Comparison of ENCODE assay signal across 27 mouse cellular contexts in genomic region chr6:118639816-118640215, GRCm38 (mm10).
DNase-seq lines count a peak whose midpoint lies in the region; ATAC-seq and TF ChIP-seq lines count a peak whose summit lies in the region.
"Had no signal": no experiment of that assay in that cellular context is flagged by ENCODE, and none has a peak within 500 bp of the region (broad histone marks: within the 10 kb centered on the region; RNA-seq: fewer than 3 reads in every experiment).

No protein-coding gene starts in this region.

- no peak overlapping the region for H3K4me3 ChIP-seq in lung, postnatal 0 days (ENCODE audit: low read depth, low read length)
- H3K4me3 ChIP-seq: embryonic facial prominence, embryonic 12.5 days; embryonic facial prominence, embryonic 15.5 days; heart, adult 2 months; heart, embryonic 10.5 days; heart, embryonic 13.5 days; hindbrain, embryonic 12.5 days; hindbrain, embryonic 15.5 days had no signal

- TF ChIP-seq EP300 in lung, postnatal 0 days (IDR thresholded peaks at IDR 0.05): no peak

- intact Hi-C loops in left cerebral cortex, postnatal 25 days (cut with DNase I): loop anchor here (10.0 kb wide), 1 partner anchor 535 kb away; the partner anchor contains the start of gene Dcp1b

- H3K27ac ChIP-seq in lung, postnatal 0 days (ENCODE audit: low read length): no peak overlapping the region
- H3K27ac ChIP-seq: embryonic facial prominence, embryonic 12.5 days; embryonic facial prominence, embryonic 15.5 days; heart, adult 2 months; heart, embryonic 10.5 days; heart, embryonic 13.5 days; hindbrain, embryonic 12.5 days; hindbrain, embryonic 15.5 days had no signal

- no peak for TF ChIP-seq CTCF in lung, postnatal 0 days (IDR thresholded peaks at IDR 0.05)

- no peak overlapping the region for H3K4me2 ChIP-seq in lung, postnatal 0 days (replicated peaks; ENCODE audit: low read depth, low read length)
- H3K4me2 ChIP-seq: embryonic facial prominence, embryonic 12.5 days; embryonic facial prominence, embryonic 15.5 days; heart, embryonic 13.5 days; hindbrain, embryonic 12.5 days; hindbrain, embryonic 15.5 days had no signal

- no peaks in the 10 kb centered on the region for H3K4me1 ChIP-seq in lung, postnatal 0 days (ENCODE audit: insufficient read depth, low read depth, low read length)
- H3K4me1 ChIP-seq: embryonic facial prominence, embryonic 12.5 days; embryonic facial prominence, embryonic 15.5 days; heart, embryonic 13.5 days; hindbrain, embryonic 12.5 days; hindbrain, embryonic 15.5 days had no signal

- H3K9me3 ChIP-seq in lung, postnatal 0 days (ENCODE audit: low read length): peaks cover 3% of the 10 kb centered on the region; the same call in 1 of the 2 replicates

- H3K27me3 ChIP-seq in lung, postnatal 0 days (replicated peaks; ENCODE audit: insufficient read depth, low read length): no peaks in the 10 kb centered on the region
- H3K27me3 ChIP-seq: embryonic facial prominence, embryonic 12.5 days; embryonic facial prominence, embryonic 15.5 days; heart, embryonic 13.5 days; hindbrain, embryonic 12.5 days; hindbrain, embryonic 15.5 days had no signal

- no peak overlapping the region for H3K9ac ChIP-seq in lung, postnatal 0 days (replicated peaks; ENCODE audit: low read depth)
- H3K9ac ChIP-seq: embryonic facial prominence, embryonic 12.5 days; embryonic facial prominence, embryonic 15.5 days; forebrain, postnatal 0 days; heart, embryonic 13.5 days; hindbrain, embryonic 12.5 days; hindbrain, embryonic 15.5 days had no signal

- 0 out of 2 replicates have a peak, but pooled peaks have one; percentile 14 for ATAC-seq in lung, postnatal 0 days
- ATAC-seq: forebrain, embryonic 14.5 days; forebrain, postnatal 0 days had no signal

- peak; percentile 11 for DNase-seq in embryo, embryonic 10.5 days (ENCODE audit: low spot score)
- DNase-seq in embryo, embryonic 10 days (ENCODE audit: low spot score): no peak
- DNase-seq in lung, postnatal 0 days (ENCODE audit: low spot score): no peak
- DNase-seq in lung, postnatal 25 days (ENCODE audit: low spot score): no peak
- DNase-seq in embryo, embryonic 9.5 days (ENCODE audit: extremely low spot score): peak; percentile 4
- DNase-seq in yolk sac, embryonic 10.5 days (ENCODE audit: low spot score): peak; percentile 12
- no peak for DNase-seq in left cerebral cortex, postnatal 25 days (ENCODE audit: low spot score in 2 of 2)
- no peak for DNase-seq in ovary, postnatal 14 days (ENCODE audit: low spot score)
- DNase-seq: adrenal gland, adult 8-10 months; adrenal gland, postnatal 25 days; B cell, adult 2 months; cerebellum, adult 11-12 months; cerebellum, adult 8-10 months; cerebellum, postnatal 10 days; cerebellum, postnatal 36 days; forebrain, postnatal 0 days; gastrocnemius, postnatal 25 days; heart, adult 2 months; heart, postnatal 14 days had no signal

- no peaks in the 10 kb centered on the region for H3K36me3 ChIP-seq in lung, postnatal 0 days (ENCODE audit: insufficient read depth, low read length)
- H3K36me3 ChIP-seq: G1E had no signal

- WGBS in lung, postnatal 0 days: 32% methylated on average over 2 of the region's 2 CpGs

Comparison
In these comparisons a context has a peak if more than half of its experiments do, and no peak if none do; other contexts are left out.
1. DNase-seq: peak in embryo, embryonic 10.5 days (single experiment), embryo, embryonic 9.5 days (single experiment) and yolk sac, embryonic 10.5 days (single experiment); none in embryo, embryonic 10 days (single experiment), lung, postnatal 0 days (single experiment), lung, postnatal 25 days (single experiment), left cerebral cortex, postnatal 25 days (0 of 2) and ovary, postnatal 14 days (single experiment).